9 mouse cellular contexts compared by ENCODE assay signal in genomic region chr2:155099421-155099820, GRCm38 (mm10). TPM values are rescaled to one million over a fixed set of nuclear protein-coding genes. Genes with fewer than 3 reads are reported as not detected.
DNase-seq lines count a peak whose midpoint lies in the region; ATAC-seq lines count a peak whose summit lies in the region.
"Had no signal": no experiment of that assay in that cellular context is flagged by ENCODE, and none has a peak within 500 bp of the region (broad histone marks: within the 10 kb centered on the region; RNA-seq: fewer than 3 reads in every experiment).

No protein-coding gene starts in this region.

- 54% methylated on average over 7 of the region's 7 CpGs for WGBS in heart, embryonic 12.5 days
- WGBS in embryonic facial prominence, embryonic 10.5 days, result 41% methylated on average over 7 of the region's 7 CpGs

- peak; percentile 27 to 42 for DNase-seq in heart, adult 18-20 months
- DNase-seq in lung, postnatal 10 days, result peak; percentile 14
- DNase-seq in lung, postnatal 14 days, result no peak
- peak; percentile 12 for DNase-seq in embryonic facial prominence, embryonic 10.5 days (ENCODE audit: low spot score)
- peak; percentile 27 to 42 for DNase-seq in layer of hippocampus, postnatal 36 days
- DNase-seq in T-cell, adult 2 months (ENCODE audit: low spot score), result no peak
- DNase-seq in spleen, postnatal 14 days (ENCODE audit: low spot score in 2 of 2), result no peak

- no peak overlapping the region for H3K4me2 ChIP-seq in heart, embryonic 12.5 days
- H3K4me2 ChIP-seq: liver, embryonic 15.5 days had no signal

- no peak overlapping the region for H3K9ac ChIP-seq in heart, embryonic 12.5 days
- H3K9ac ChIP-seq: liver, embryonic 15.5 days had no signal

- H3K9me3 ChIP-seq in heart, embryonic 12.5 days (replicated peaks), result no peaks in the 10 kb centered on the region
- H3K9me3 ChIP-seq in embryonic facial prominence, embryonic 10.5 days, result no peaks in the 10 kb centered on the region
- H3K9me3 ChIP-seq: liver, embryonic 15.5 days had no signal

- ATAC-seq in heart, embryonic 12.5 days (ENCODE audit: insufficient number of reproducible peaks, low FRiP score), result no peak

- no peaks in the 10 kb centered on the region for H3K27me3 ChIP-seq in heart, embryonic 12.5 days (replicated peaks)
- H3K27me3 ChIP-seq in embryonic facial prominence, embryonic 10.5 days (replicated peaks; ENCODE audit: low read depth, poor library complexity, severe bottlenecking), result no peaks in the 10 kb centered on the region
- H3K27me3 ChIP-seq: liver, embryonic 15.5 days had no signal

- H3K27ac ChIP-seq in heart, embryonic 12.5 days (ENCODE audit: poor library complexity, severe bottlenecking), result no peak overlapping the region
- no peak overlapping the region for H3K27ac ChIP-seq in embryonic facial prominence, embryonic 10.5 days (replicated peaks)
- H3K27ac ChIP-seq: liver, embryonic 15.5 days had no signal

- H3K4me1 ChIP-seq in heart, embryonic 12.5 days (replicated peaks), result peaks cover 17% of the 10 kb centered on the region
- peaks cover 14% of the 10 kb centered on the region; the same call in 1 of the 2 replicates for H3K4me1 ChIP-seq in embryonic facial prominence, embryonic 10.5 days

- no peaks in the 10 kb centered on the region for H3K36me3 ChIP-seq in heart, embryonic 12.5 days
- no peaks in the 10 kb centered on the region for H3K36me3 ChIP-seq in embryonic facial prominence, embryonic 10.5 days (replicated peaks)
- H3K36me3 ChIP-seq: liver, embryonic 15.5 days had no signal

- no peak overlapping the region for H3K4me3 ChIP-seq in heart, embryonic 12.5 days
- no peak overlapping the region for H3K4me3 ChIP-seq in embryonic facial prominence, embryonic 10.5 days
- H3K4me3 ChIP-seq: liver, embryonic 15.5 days had no signal

RNA-seq across cellular contexts. Expression of gene Ahcy, which starts 25.1 kb away (rescaled TPM):
- 10 to 100 TPM; 10.4 to 16.4 TPM for total RNA-seq in heart, adult 18-20 months (2021)
- 48.6 and 50.9 TPM in 2 replicates for polyA plus RNA-seq in heart, embryonic 12.5 days (2016; fragmentation: Nextera tagmentation; extraction: Ambion mirVana)
- polyA plus RNA-seq in embryonic facial prominence, embryonic 10.5 days (2016; fragmentation: Nextera tagmentation; extraction: Ambion mirVana), result 105 and 109 TPM in 2 replicates
- 10 to 100 TPM; 15.3 to 15.5 TPM for total RNA-seq in layer of hippocampus, postnatal 36 days (2021)

RNA-seq across cellular contexts. Expression of gene Itch, which starts 33.9 kb away (rescaled TPM):
- 10 to 100 TPM; 22.9 to 27.0 TPM for total RNA-seq in heart, adult 18-20 months (2021)
- polyA plus RNA-seq in heart, embryonic 12.5 days (2016; fragmentation: Nextera tagmentation; extraction: Ambion mirVana), result 43.2 and 44.2 TPM in 2 replicates
- 58.2 TPM in 2 replicates for polyA plus RNA-seq in embryonic facial prominence, embryonic 10.5 days (2016; fragmentation: Nextera tagmentation; extraction: Ambion mirVana)
- total RNA-seq in layer of hippocampus, postnatal 36 days (2021), result 10 to 100 TPM; 60.6 to 61.8 TPM

Comparison
In these comparisons a context has a peak if more than half of its experiments do, and no peak if none do; other contexts are left out.
1. DNase-seq: peak in heart, adult 18-20 months (2 of 2), lung, postnatal 10 days (single experiment), embryonic facial prominence, embryonic 10.5 days (single experiment) and layer of hippocampus, postnatal 36 days (2 of 2); none in lung, postnatal 14 days (single experiment), T-cell, adult 2 months (single experiment) and spleen, postnatal 14 days (0 of 2).